Mouse (Mus musculus) layer of hippocampus, adult 2 months (tissue): ENCODE measurements around the gene Ndufs2. TPM values are rescaled to one million over a fixed set of nuclear protein-coding genes. Genes with fewer than 3 reads are reported as not detected.

Experiments
- DNase-seq, 2 experiments: peaks; one replicate each; pipeline ENCODE4 v3.0.0; 2022; ENCODE audit warnings: low spot score in 2 of 2
- H3K27ac ChIP-seq: fragments of 200-600 bp; 2 replicates; pipeline ENCODE4 v1.8.1; 2022
- H3K4me3 ChIP-seq: fragments of 200-600 bp; 2 replicates; pipeline ENCODE4 v1.8.1; 2022; ENCODE audit warnings: mild to moderate bottlenecking
- CTCF ChIP-seq: fragments of 200-600 bp; conservative IDR thresholded peaks from 2 replicates; pipeline ENCODE4 v1.8.1; 2022; ENCODE audit warnings: antibody characterized with exemption, mild to moderate bottlenecking, moderate library complexity
- long read RNA-seq, 2 experiments: library from polyadenylated mRNA; stranded (forward); transcript quantifications; one replicate each; pipeline ENCODE4 v2.0.0; 2021; ENCODE audit warnings: borderline mapping rate in 2 of 2
- total RNA-seq, 2 experiments: library from RNA; stranded (reverse); gene quantifications; 2 replicates each; pipeline ENCODE4 v1.2.3; 2021

Ndufs2 gene
- 100 to 1,000 TPM; 254 to 273 TPM for total RNA-seq
- long read RNA-seq, experiment 1, transcript Ndufs2-201 (13 exons, 1,623 nt): major isoform, 78 of 100 reads
- long read RNA-seq, experiment 1, partial matches to known transcripts: 14 of 100 reads
- long read RNA-seq, experiment 1, other reads (novel, unspliced or antisense): 8 of 100 reads
- long read RNA-seq, experiment 2, transcript Ndufs2-201 (13 exons, 1,623 nt): major isoform, 155 of 171 reads
- long read RNA-seq, experiment 2, partial matches to known transcripts: 11 of 171 reads
- long read RNA-seq, experiment 2, other reads (novel, unspliced or antisense): 3 of 171 reads

DNA sequence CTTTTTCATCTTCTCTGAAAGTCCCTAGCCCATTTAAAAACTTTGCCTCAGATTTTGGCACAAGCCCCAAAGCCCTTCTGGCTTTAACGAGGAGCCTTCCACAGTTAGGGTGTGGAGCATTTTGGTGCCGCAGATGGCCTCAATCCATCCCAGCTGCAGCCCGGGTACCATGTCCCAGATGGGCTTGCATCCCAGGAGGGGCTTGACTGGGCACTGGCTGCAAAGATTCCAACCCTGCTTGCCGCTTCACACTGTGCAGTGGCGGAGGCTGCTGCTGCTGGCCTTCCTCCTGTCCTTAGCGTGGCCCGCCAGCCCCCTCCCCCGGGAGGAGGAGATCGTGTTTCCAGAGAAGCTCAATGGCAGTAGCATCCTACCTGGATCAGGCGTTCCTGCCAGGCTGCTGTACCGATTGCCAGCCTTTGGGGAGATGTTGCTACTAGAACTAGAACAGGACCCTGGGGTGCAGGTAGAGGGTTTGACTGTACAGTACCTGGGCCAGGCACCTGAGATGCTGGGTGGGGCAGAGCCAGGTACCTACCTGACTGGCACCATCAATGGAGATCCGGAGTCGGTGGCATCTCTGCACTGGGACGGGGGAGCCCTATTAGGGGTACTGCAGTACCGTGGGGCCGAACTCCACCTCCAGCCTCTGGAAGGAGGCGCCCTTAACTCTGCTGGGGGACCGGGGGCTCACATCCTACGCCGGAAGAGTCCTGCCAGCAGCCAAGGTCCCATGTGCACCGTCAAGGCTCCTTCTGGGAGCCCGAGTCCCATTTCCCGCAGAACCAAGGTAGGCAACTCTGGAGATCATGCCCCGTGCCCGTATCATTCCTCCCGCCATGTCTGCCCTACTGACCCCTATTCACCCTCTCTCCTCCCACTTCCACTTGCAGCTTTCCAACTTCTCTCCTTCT lies at the start of gene Ndufs2:
Gene Ndufs2, minus strand, starts transcription at position 709 of the 914 bp plus-strand sequence.
- H3K27ac ChIP-seq: peak within 1 kb of the TSS; percentile 66
- TF ChIP-seq CTCF: no peak
- DNase-seq: no peak
- H3K4me3 ChIP-seq: peak within 1 kb of the TSS; percentile 47

GRCm38 (mm10) chr1:171298226-171298625 lies 47.0 kb upstream of the Ndufs2 start:
- TF ChIP-seq CTCF: no peak
- DNase-seq: no peak
- no peak overlapping the region for H3K4me3 ChIP-seq
- no peak overlapping the region for H3K27ac ChIP-seq

- TF ChIP-seq CTCF: no peak
- H3K4me3 ChIP-seq: peak overlapping the region; percentile 95
- peak overlapping the region; percentile 100 for H3K27ac ChIP-seq
Observed at GRCm38 (mm10) chr1:171295063-171295402, 43.8 kb upstream of the Ndufs2 start.

GRCm38 (mm10) chr1:171294298-171295062 lies 43.3 kb upstream of the Ndufs2 start, which contains the start of gene Ufc1:
Gene Ufc1 (minus strand): TSS chr1:171295024.
- Histone ChIP-seq H3K27ac (peak within 1 kb of the TSS; percentile 100), H3K4me3 (peak within 1 kb of the TSS; percentile 95)
- peak; percentile 69 for TF ChIP-seq CTCF
- DNase-seq: peak; percentile 76 to 79

More at GRCm38 (mm10) chr1:171295063-171295402, 43.8 kb upstream of the Ndufs2 start:
- no peak for DNase-seq

GRCm38 (mm10) chr1:171293906-171294297 lies 42.7 kb upstream of the Ndufs2 start:
- H3K4me3 ChIP-seq: peak overlapping the region; percentile 95
- no peak for TF ChIP-seq CTCF
- H3K27ac ChIP-seq: peak overlapping the region; percentile 100
- DNase-seq: no peak

DNA sequence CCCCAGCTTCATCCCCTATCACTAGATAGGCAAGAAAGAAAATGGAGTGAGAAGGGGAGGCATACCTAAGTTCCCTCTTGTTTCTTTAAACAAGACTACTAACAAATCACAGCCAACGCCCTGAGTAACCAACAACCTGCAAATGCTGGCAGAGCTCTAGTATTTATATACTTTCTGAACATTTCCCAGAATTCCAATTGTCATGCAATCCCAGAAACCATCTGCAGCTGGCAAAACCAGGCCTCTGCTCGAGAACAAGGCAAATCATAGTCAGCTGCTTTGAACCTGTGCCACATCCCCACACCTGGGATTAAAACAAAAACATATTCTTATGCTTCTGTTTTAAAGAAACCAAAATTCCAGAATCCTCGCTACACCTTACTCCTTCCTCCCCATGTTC lies 42.2 kb upstream of the Ndufs2 start:
- Histone ChIP-seq H3K27ac (peak overlapping the region; percentile 100), H3K4me3 (peak overlapping the region; percentile 95)
- DNase-seq: no peak
- no peak for TF ChIP-seq CTCF

DNA sequence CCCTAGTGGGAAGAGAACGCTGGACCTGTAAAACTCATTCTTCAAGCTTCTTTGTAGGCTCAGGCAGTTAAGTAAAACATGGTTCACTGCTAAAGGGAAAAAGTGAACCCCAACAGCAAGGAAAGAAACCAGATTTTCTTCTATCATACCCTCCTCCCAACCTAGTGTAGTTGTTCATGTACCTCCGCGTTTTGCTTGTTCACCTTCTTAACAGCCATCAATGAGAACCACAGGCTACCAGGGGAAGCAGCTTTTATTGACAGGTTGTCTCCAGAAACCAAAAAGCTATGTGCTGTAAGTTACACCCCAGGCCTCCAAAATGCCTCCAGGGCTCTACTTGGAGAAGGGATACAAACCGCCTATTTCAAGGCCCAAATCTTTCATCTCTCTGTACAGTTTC lies 37.1 kb upstream of the Ndufs2 start:
- peak overlapping the region; percentile 93 for H3K27ac ChIP-seq
- no peak for TF ChIP-seq CTCF
- no peak overlapping the region; the same call in 1 of the 2 replicates for H3K4me3 ChIP-seq
- no peak for DNase-seq

DNA sequence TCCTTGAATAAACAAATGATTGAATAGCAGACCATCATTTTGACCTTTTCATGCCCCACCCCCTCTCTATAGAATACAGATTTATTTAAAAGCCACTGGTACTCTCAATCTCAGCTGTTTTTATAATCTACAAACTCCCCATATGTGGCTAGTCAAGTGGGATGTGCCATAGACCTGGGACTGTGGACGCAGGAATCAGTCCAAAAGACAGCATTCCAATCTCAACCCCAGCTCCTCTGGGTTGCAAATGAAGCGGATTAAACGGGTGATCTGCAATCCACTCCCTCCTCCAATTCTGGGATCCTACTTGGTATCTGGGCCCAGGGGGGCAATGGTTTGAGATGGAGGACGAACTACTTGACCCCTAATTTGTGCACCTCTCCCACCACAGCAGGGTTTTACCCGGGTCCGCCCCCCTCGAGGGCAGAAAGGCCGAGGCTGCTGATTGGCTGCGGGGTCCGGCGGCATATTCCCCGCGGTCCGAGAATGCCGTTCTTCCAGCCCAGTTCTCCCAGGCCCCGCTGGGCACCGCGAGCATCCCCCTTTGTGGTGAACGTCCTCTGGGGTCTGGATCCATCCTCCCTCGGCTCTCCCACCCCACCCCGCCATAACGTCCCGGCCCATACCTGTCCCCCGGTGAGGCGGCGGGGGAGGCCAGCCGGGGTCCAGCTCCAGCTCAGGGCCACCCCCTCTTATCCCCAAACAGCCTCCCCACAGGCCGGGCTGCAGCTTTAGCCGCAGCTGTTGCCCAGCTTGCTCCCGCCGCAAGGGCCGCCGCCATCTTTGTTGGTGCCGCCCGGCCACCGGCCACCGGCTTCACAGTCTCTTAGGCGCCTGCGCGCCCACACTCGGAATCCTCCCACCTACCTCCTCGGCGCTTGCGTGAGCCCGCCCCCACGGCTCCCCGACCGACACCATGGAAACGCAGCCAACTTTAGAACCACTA lies 36.2 kb upstream of the Ndufs2 start, which contains the start of gene Usp21:
Gene Usp21, minus strand, starts transcription at position 856 of the 946 bp plus-strand sequence.
- H3K27ac ChIP-seq: peak within 1 kb of the TSS; percentile 93
- peak within 1 kb of the TSS; percentile 98 for H3K4me3 ChIP-seq
- no peak; the same call in 1 of the 2 replicates for TF ChIP-seq CTCF
- peak; percentile 93 to 95 for DNase-seq

DNA sequence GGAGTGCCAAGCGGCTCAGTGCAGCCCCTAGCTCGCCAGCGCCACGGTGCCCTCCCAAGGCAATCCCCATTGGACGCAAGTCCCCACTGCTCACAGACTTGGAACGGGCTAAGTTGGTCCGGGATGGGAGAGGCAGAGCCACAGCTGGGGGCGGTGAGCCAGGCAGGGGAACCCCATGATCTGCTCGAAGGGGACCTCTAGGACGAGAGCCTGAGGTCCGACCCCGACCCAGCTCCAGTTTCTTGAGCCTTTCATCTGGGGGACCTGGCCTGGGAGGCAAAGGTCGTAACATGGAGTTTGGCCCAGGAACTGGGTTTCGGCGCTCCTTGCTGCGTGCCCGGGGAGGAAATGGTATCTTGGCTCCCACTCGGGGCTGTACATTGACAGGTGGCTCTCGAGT lies 35.3 kb upstream of the Ndufs2 start:
- H3K27ac ChIP-seq: peak overlapping the region; percentile 93; the same call in 1 of the 2 replicates
- no peak for TF ChIP-seq CTCF
- DNase-seq: no peak
- peak overlapping the region; percentile 98 for H3K4me3 ChIP-seq

- no peak for DNase-seq
- no peak for TF ChIP-seq CTCF
- Histone ChIP-seq H3K27ac (peak overlapping the region; percentile 77), H3K4me3 (peak overlapping the region; percentile 14)
Observed at GRCm38 (mm10) chr1:171285096-171285892, 34.1 kb upstream of the Ndufs2 start.

DNA sequence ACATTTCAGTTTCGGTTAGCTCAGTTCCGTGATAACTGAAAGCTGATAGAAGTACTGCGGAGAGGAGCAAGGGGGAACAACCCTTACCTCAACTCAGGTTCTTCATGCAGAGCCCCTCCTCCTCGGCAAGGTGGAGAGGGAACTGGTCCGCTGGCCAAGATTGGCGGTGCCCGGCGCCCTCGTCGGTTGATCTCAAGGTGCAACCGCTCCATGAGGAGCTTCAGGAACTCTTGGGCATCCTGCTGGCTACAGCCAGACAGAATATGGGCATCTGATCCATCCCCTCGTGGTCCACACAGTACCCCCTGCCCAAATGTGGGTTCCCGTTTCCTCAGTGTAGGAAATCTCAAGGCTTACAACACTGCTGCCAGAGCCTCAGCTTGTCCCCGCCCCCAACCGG lies 33.3 kb upstream of the Ndufs2 start:
- no peak for TF ChIP-seq CTCF
- Histone ChIP-seq H3K27ac (peak overlapping the region; percentile 77), H3K4me3 (peak overlapping the region; percentile 14; the same call in 1 of the 2 replicates)
- no peak for DNase-seq
